Mouse (Mus musculus): ENCODE results near the gene Rdh1. TPM values are rescaled to one million over a fixed set of nuclear protein-coding genes. Genes with fewer than 3 reads are reported as not detected.
A peak's percentile ranks its signal among the peaks of the same experiment; 100 is the strongest.

Rdh1 gene
- polyA plus RNA-seq, 1 experiment from 2014 or later = not detected

GRCm38 (mm10) chr10:127730933-127731310, 28.6 kb upstream of the Rdh1 start:
- DNase-seq (ENCODE audit: low spot score) = no peak
- Histone ChIP-seq H3K4me3 (ENCODE audit: low read depth, low read length) (no peak overlapping the region), H3K9ac (ENCODE audit: low read length) (peak overlapping the region; percentile 2; the same call in 1 of the 2 replicates), H3K4me1 (ENCODE audit: control insufficient read depth, insufficient read depth, low read length) (peaks cover 7% of the 10 kb centered on the region; the same call in 1 of the 2 replicates), H3K27me3 (replicated peaks; ENCODE audit: control insufficient read depth, insufficient read depth, low read length) (no peaks in the 10 kb centered on the region; the same call in 1 of the 2 replicates), H3K4me2 (ENCODE audit: low read length) (no peak overlapping the region), H3K9me3 (replicated peaks; ENCODE audit: control insufficient read depth, low read length) (no peaks in the 10 kb centered on the region), H3K36me3 (ENCODE audit: control insufficient read depth, insufficient read depth, low read length) (no peaks in the 10 kb centered on the region), H3K27ac (ENCODE audit: low read depth, low read length) (no peak overlapping the region)
- WGBS = 5% methylated on average over 9 of the region's 9 CpGs
- ATAC-seq = no peak

GRCm38 (mm10) chr10:127731397-127731796, 28.1 kb upstream of the Rdh1 start:
- ATAC-seq = no peak
- H3K4me1 ChIP-seq (ENCODE audit: control insufficient read depth, insufficient read depth, low read length) = peaks cover 7% of the 10 kb centered on the region; the same call in 1 of the 2 replicates
- no peak overlapping the region for H3K27ac ChIP-seq (ENCODE audit: low read depth, low read length)
- H3K36me3 ChIP-seq (ENCODE audit: control insufficient read depth, insufficient read depth, low read length) = no peaks in the 10 kb centered on the region
- H3K4me3 ChIP-seq (ENCODE audit: low read depth, low read length) = no peak overlapping the region
- no peak overlapping the region for H3K4me2 ChIP-seq (ENCODE audit: low read length)
- WGBS = 32% methylated on average over 5 of the region's 5 CpGs
- H3K9ac ChIP-seq (ENCODE audit: low read length) = peak overlapping the region; percentile 2; the same call in 1 of the 2 replicates
- no peaks in the 10 kb centered on the region for H3K9me3 ChIP-seq (replicated peaks; ENCODE audit: control insufficient read depth, low read length)
- DNase-seq (ENCODE audit: low spot score) = no peak
- no peaks in the 10 kb centered on the region; the same call in 1 of the 2 replicates for H3K27me3 ChIP-seq (replicated peaks; ENCODE audit: control insufficient read depth, insufficient read depth, low read length)

GRCm38 (mm10) chr10:127734434-127734833, 25.1 kb upstream of the Rdh1 start:
- no peaks in the 10 kb centered on the region for H3K27me3 ChIP-seq (replicated peaks; ENCODE audit: control insufficient read depth, insufficient read depth, low read length)
- H3K9ac ChIP-seq (ENCODE audit: low read length) = no peak overlapping the region
- H3K36me3 ChIP-seq (ENCODE audit: control insufficient read depth, insufficient read depth, low read length) = no peaks in the 10 kb centered on the region
- DNase-seq (ENCODE audit: low spot score) (peak; percentile 63), ATAC-seq (no peak)
- no peak overlapping the region for H3K27ac ChIP-seq (ENCODE audit: low read depth, low read length)
- peaks cover 4% of the 10 kb centered on the region; the same call in 1 of the 2 replicates for H3K4me1 ChIP-seq (ENCODE audit: control insufficient read depth, insufficient read depth, low read length)
- 59% methylated on average over 5 of the region's 5 CpGs for WGBS
- no peaks in the 10 kb centered on the region for H3K9me3 ChIP-seq (replicated peaks; ENCODE audit: control insufficient read depth, low read length)
- no peak overlapping the region for H3K4me2 ChIP-seq (ENCODE audit: low read length)
- no peak overlapping the region for H3K4me3 ChIP-seq (ENCODE audit: low read depth, low read length)

- Histone ChIP-seq H3K9ac (ENCODE audit: low read length) (no peak overlapping the region), H3K4me1 (ENCODE audit: control insufficient read depth, insufficient read depth, low read length) (peaks cover 9% of the 10 kb centered on the region), H3K4me2 (ENCODE audit: low read length) (no peak overlapping the region), H3K27me3 (replicated peaks; ENCODE audit: control insufficient read depth, insufficient read depth, low read length) (no peaks in the 10 kb centered on the region), H3K27ac (ENCODE audit: low read depth, low read length) (no peak overlapping the region), H3K9me3 (replicated peaks; ENCODE audit: control insufficient read depth, low read length) (no peaks in the 10 kb centered on the region), H3K36me3 (ENCODE audit: control insufficient read depth, insufficient read depth, low read length) (peaks cover under 1% of the 10 kb centered on the region), H3K4me3 (ENCODE audit: low read depth, low read length) (no peak overlapping the region)
- DNase-seq (ENCODE audit: low spot score) = no peak
- no peak for ATAC-seq
- 70% methylated on average over 2 of the region's 2 CpGs for WGBS
Observed at GRCm38 (mm10) chr10:127736266-127736665, 23.3 kb upstream of the Rdh1 start.

- WGBS = 76% methylated on average over 4 of the region's 4 CpGs
- Histone ChIP-seq H3K9me3 (replicated peaks; ENCODE audit: control insufficient read depth, low read length) (no peaks in the 10 kb centered on the region), H3K27ac (ENCODE audit: low read depth, low read length) (no peak overlapping the region)
Observed at GRCm38 (mm10) chr10:127736916-127737315, 22.6 kb upstream of the Rdh1 start.

GRCm38 (mm10) chr10:127737552-127737951, 22.0 kb upstream of the Rdh1 start:
- ATAC-seq (no peak), DNase-seq (ENCODE audit: low spot score) (no peak)
- Histone ChIP-seq H3K27ac (ENCODE audit: low read depth, low read length) (no peak overlapping the region), H3K4me1 (ENCODE audit: control insufficient read depth, insufficient read depth, low read length) (peaks cover 9% of the 10 kb centered on the region), H3K36me3 (ENCODE audit: control insufficient read depth, insufficient read depth, low read length) (peaks cover 14% of the 10 kb centered on the region), H3K4me3 (ENCODE audit: low read depth, low read length) (no peak overlapping the region), H3K9me3 (replicated peaks; ENCODE audit: control insufficient read depth, low read length) (no peaks in the 10 kb centered on the region), H3K4me2 (ENCODE audit: low read length) (no peak overlapping the region), H3K27me3 (replicated peaks; ENCODE audit: control insufficient read depth, insufficient read depth, low read length) (no peaks in the 10 kb centered on the region), H3K9ac (ENCODE audit: low read length) (no peak overlapping the region)
- WGBS = 30% methylated on average over 2 of the region's 2 CpGs

More at GRCm38 (mm10) chr10:127736916-127737315, 22.6 kb upstream of the Rdh1 start:
- H3K4me3 ChIP-seq (ENCODE audit: low read depth, low read length) = no peak overlapping the region
- no peaks in the 10 kb centered on the region for H3K27me3 ChIP-seq (replicated peaks; ENCODE audit: control insufficient read depth, insufficient read depth, low read length)
- peaks cover 7% of the 10 kb centered on the region for H3K36me3 ChIP-seq (ENCODE audit: control insufficient read depth, insufficient read depth, low read length)
- no peak overlapping the region for H3K4me2 ChIP-seq (ENCODE audit: low read length)
- ATAC-seq (no peak), DNase-seq (ENCODE audit: low spot score) (no peak)
- peaks cover 9% of the 10 kb centered on the region for H3K4me1 ChIP-seq (ENCODE audit: control insufficient read depth, insufficient read depth, low read length)
- H3K9ac ChIP-seq (ENCODE audit: low read length) = no peak overlapping the region

- ATAC-seq (no peak), DNase-seq (ENCODE audit: low spot score) (no peak)
- Histone ChIP-seq H3K4me3 (ENCODE audit: low read depth, low read length) (0 out of 2 replicates have a peak overlapping the region, but pooled peaks have one; percentile 85), H3K9me3 (replicated peaks; ENCODE audit: control insufficient read depth, low read length) (no peaks in the 10 kb centered on the region), H3K27me3 (replicated peaks; ENCODE audit: control insufficient read depth, insufficient read depth, low read length) (no peaks in the 10 kb centered on the region), H3K9ac (ENCODE audit: low read length) (no peak overlapping the region), H3K4me2 (ENCODE audit: low read length) (peak overlapping the region; percentile 68; the same call in 1 of the 2 replicates), H3K36me3 (ENCODE audit: control insufficient read depth, insufficient read depth, low read length) (peaks cover 21% of the 10 kb centered on the region), H3K4me1 (ENCODE audit: control insufficient read depth, insufficient read depth, low read length) (peaks cover 9% of the 10 kb centered on the region), H3K27ac (ENCODE audit: low read depth, low read length) (no peak overlapping the region)
- WGBS = 53% methylated on average over 13 of the region's 13 CpGs
Observed at GRCm38 (mm10) chr10:127738151-127738882, 21.2 kb upstream of the Rdh1 start.

GRCm38 (mm10) chr10:127739083-127739660, 20.3 kb upstream of the Rdh1 start, which contains the start of gene Zbtb39:
Zbtb39 (plus strand) TSS chr10:127739538.
- Histone ChIP-seq H3K4me1 (ENCODE audit: control insufficient read depth, insufficient read depth, low read length) (peaks cover 9% of the 10 kb centered on the region), H3K36me3 (ENCODE audit: control insufficient read depth, insufficient read depth, low read length) (peaks cover 30% of the 10 kb centered on the region), H3K27me3 (replicated peaks; ENCODE audit: control insufficient read depth, insufficient read depth, low read length) (no peaks in the 10 kb centered on the region), H3K4me3 (ENCODE audit: low read depth, low read length) (peak within 1 kb of the TSS; percentile 85), H3K9ac (ENCODE audit: low read length) (peak within 1 kb of the TSS; percentile 96), H3K4me2 (ENCODE audit: low read length) (peak within 1 kb of the TSS; percentile 68), H3K9me3 (replicated peaks; ENCODE audit: control insufficient read depth, low read length) (no peaks in the 10 kb centered on the region), H3K27ac (ENCODE audit: low read depth, low read length) (peak within 1 kb of the TSS; percentile 79)
- 3% methylated on average over 18 of the region's 61 CpGs for WGBS
- DNase-seq (ENCODE audit: low spot score) = peak; percentile 73
- ATAC-seq = peak; percentile 91

All from forebrain, embryonic 14.5 days (tissue).